Mouse (Mus musculus) neural tube, embryonic 13.5 days (tissue): ENCODE measurements at regions not wholly inside any gene's neighbourhood (a gene's known extent, or its start where the extent isn't known, plus 50 kb on each side); places are given as distances from the start of the nearest gene placed in this dataset.

ENCODE experiments used
- ATAC-seq: fragments of 200-750 bp; cut with Nextera tagmentation; 2 replicates; pipeline ENCODE4 v1.8.0; 2017; ENCODE audit warnings: low read depth, mild to moderate bottlenecking, moderate TSS enrichment, moderate library complexity
- H3K27ac ChIP-seq: fragments of 300-500 bp; sonication (generic); replicated peaks from 2 replicates; pipeline ENCODE4 v1.5.1; 2015; ENCODE audit warnings: moderate library complexity, mild to moderate bottlenecking, inconsistent platforms
- H3K27me3 ChIP-seq: fragments of 300-500 bp; sonication (generic); 2 replicates; pipeline ENCODE4 v1.6.1; 2015; ENCODE audit warnings: mild to moderate bottlenecking, inconsistent platforms
- H3K36me3 ChIP-seq: fragments of 300-500 bp; sonication (generic); 2 replicates; pipeline ENCODE4 v1.6.1; 2015; ENCODE audit warnings: mild to moderate bottlenecking, inconsistent platforms
- H3K4me1 ChIP-seq: fragments of 300-500 bp; sonication (generic); replicated peaks from 2 replicates; pipeline ENCODE4 v1.6.1; 2015; ENCODE audit warnings: inconsistent platforms
- H3K4me2 ChIP-seq: fragments of 300-500 bp; sonication (generic); 2 replicates; pipeline ENCODE4 v1.6.1; 2015; ENCODE audit warnings: inconsistent platforms, mild to moderate bottlenecking, moderate library complexity
- H3K4me3 ChIP-seq: fragments of 300-500 bp; sonication (generic); 2 replicates; pipeline ENCODE4 v1.5.1; 2015; ENCODE audit warnings: mild to moderate bottlenecking, inconsistent platforms
- H3K9ac ChIP-seq: fragments of 300-500 bp; sonication (generic); 2 replicates; pipeline ENCODE4 v1.6.1; 2015; ENCODE audit warnings: moderate library complexity, mild to moderate bottlenecking, inconsistent platforms
- H3K9me3 ChIP-seq: fragments of 300-500 bp; sonication (generic); 2 replicates; pipeline ENCODE4 v1.6.1; 2016; ENCODE audit warnings: inconsistent platforms
- WGBS: fragments of 180-500 bp; shearing (Covaris S2); methylation state at CpG from one replicate; pipeline ENCODE4 v1.1.7; 2015; 5-methylcytosine and 5-hydroxymethylcytosine counted together

GRCm38 (mm10) chr6:31317741-31318225 is 80.8 kb upstream of the Mkln1 start:
- Histone ChIP-seq H3K9ac (0 out of 2 replicates have a peak overlapping the region, but pooled peaks have one; percentile 47), H3K4me3 (no peak overlapping the region), H3K4me2 (peak overlapping the region; percentile 30), H3K27me3 (peaks cover 8% of the 10 kb centered on the region; the same call in 1 of the 2 replicates), H3K36me3 (no peaks in the 10 kb centered on the region), H3K4me1 (no peaks in the 10 kb centered on the region; the same call in 1 of the 2 replicates), H3K9me3 (no peaks in the 10 kb centered on the region), H3K27ac (no peak overlapping the region)
- WGBS: 13% methylated on average over 12 of the region's 12 CpGs
- ATAC-seq: no peak

GRCm38 (mm10) chr6:31318506-31318905 is 80.0 kb upstream of the Mkln1 start:
- Histone ChIP-seq H3K27me3 (peaks cover 8% of the 10 kb centered on the region; the same call in 1 of the 2 replicates), H3K9me3 (no peaks in the 10 kb centered on the region), H3K36me3 (no peaks in the 10 kb centered on the region), H3K4me2 (peak overlapping the region; percentile 30), H3K4me1 (peaks cover under 1% of the 10 kb centered on the region; the same call in 1 of the 2 replicates), H3K9ac (no peak overlapping the region), H3K27ac (no peak overlapping the region), H3K4me3 (no peak overlapping the region)
- ATAC-seq: no peak
- 3% methylated on average over 11 of the region's 11 CpGs for WGBS

GRCm38 (mm10) chr6:31319431-31319830 is 79.1 kb upstream of the Mkln1 start:
- peaks cover 8% of the 10 kb centered on the region; the same call in 1 of the 2 replicates for H3K27me3 ChIP-seq
- WGBS: 74% methylated on average over 2 of the region's 2 CpGs
- no peak for ATAC-seq

GRCm38 (mm10) chr6:31320141-31320830 is 78.2 kb upstream of the Mkln1 start:
- Histone ChIP-seq H3K27me3 (peaks cover 8% of the 10 kb centered on the region; the same call in 1 of the 2 replicates), H3K4me2 (no peak overlapping the region), H3K9ac (no peak overlapping the region), H3K27ac (no peak overlapping the region), H3K4me3 (no peak overlapping the region), H3K36me3 (no peaks in the 10 kb centered on the region), H3K4me1 (peaks cover 6% of the 10 kb centered on the region; the same call in 1 of the 2 replicates), H3K9me3 (no peaks in the 10 kb centered on the region)
- no peak for ATAC-seq
- 81% methylated on average over 3 of the region's 3 CpGs for WGBS

More at GRCm38 (mm10) chr6:31319431-31319830, 79.1 kb upstream of the Mkln1 start:
- H3K9me3 ChIP-seq: no peaks in the 10 kb centered on the region
- no peak overlapping the region for H3K4me3 ChIP-seq
- H3K9ac ChIP-seq: no peak overlapping the region
- no peak overlapping the region for H3K27ac ChIP-seq
- no peaks in the 10 kb centered on the region for H3K36me3 ChIP-seq
- no peak overlapping the region for H3K4me2 ChIP-seq
- peaks cover 6% of the 10 kb centered on the region; the same call in 1 of the 2 replicates for H3K4me1 ChIP-seq

GRCm38 (mm10) chr6:31321066-31321846 is 77.3 kb upstream of the Mkln1 start:
- Histone ChIP-seq H3K27ac (no peak overlapping the region), H3K4me1 (peaks cover 6% of the 10 kb centered on the region; the same call in 1 of the 2 replicates), H3K9me3 (no peaks in the 10 kb centered on the region), H3K9ac (no peak overlapping the region), H3K36me3 (no peaks in the 10 kb centered on the region), H3K4me2 (no peak overlapping the region), H3K27me3 (peaks cover 8% of the 10 kb centered on the region; the same call in 1 of the 2 replicates), H3K4me3 (no peak overlapping the region)
- ATAC-seq: no peak
- WGBS: 85% methylated on average over 7 of the region's 7 CpGs

- Histone ChIP-seq H3K9me3 (no peaks in the 10 kb centered on the region), H3K4me3 (no peak overlapping the region), H3K36me3 (no peaks in the 10 kb centered on the region), H3K4me2 (no peak overlapping the region), H3K9ac (no peak overlapping the region), H3K27ac (no peak overlapping the region), H3K4me1 (peaks cover 6% of the 10 kb centered on the region; the same call in 1 of the 2 replicates), H3K27me3 (peaks cover 8% of the 10 kb centered on the region; the same call in 1 of the 2 replicates)
- 72% methylated on average over 10 of the region's 10 CpGs for WGBS
- ATAC-seq: no peak
These were observed 76.6 kb upstream of the Mkln1 start for GRCm38 (mm10) chr6:31321902-31322301.

- Histone ChIP-seq H3K9me3 (no peaks in the 10 kb centered on the region), H3K9ac (no peak overlapping the region), H3K4me3 (no peak overlapping the region), H3K36me3 (no peaks in the 10 kb centered on the region), H3K27ac (no peak overlapping the region), H3K4me2 (no peak overlapping the region), H3K4me1 (0 out of 2 replicates have a peak, but pooled peaks cover 6% of the 10 kb centered on the region), H3K27me3 (no peaks in the 10 kb centered on the region)
- 71% methylated on average over 9 of the region's 9 CpGs for WGBS
- ATAC-seq: no peak
These were observed 75.0 kb upstream of the Mkln1 start for GRCm38 (mm10) chr6:31323228-31324190.

GRCm38 (mm10) chr6:31324717-31325116 is 73.8 kb upstream of the Mkln1 start:
- 53% methylated on average over 6 of the region's 6 CpGs for WGBS
- no peak overlapping the region for H3K9ac ChIP-seq
- H3K27me3 ChIP-seq: no peaks in the 10 kb centered on the region
- no peaks in the 10 kb centered on the region for H3K9me3 ChIP-seq
- no peak overlapping the region for H3K4me3 ChIP-seq
- no peak overlapping the region for H3K4me2 ChIP-seq
- H3K36me3 ChIP-seq: no peaks in the 10 kb centered on the region
- H3K27ac ChIP-seq: no peak overlapping the region
- 0 out of 2 replicates have a peak, but pooled peaks cover 6% of the 10 kb centered on the region for H3K4me1 ChIP-seq
- no peak for ATAC-seq

- H3K9ac ChIP-seq: no peak overlapping the region
- no peaks in the 10 kb centered on the region for H3K27me3 ChIP-seq
- no peaks in the 10 kb centered on the region for H3K36me3 ChIP-seq
- 0 out of 2 replicates have a peak, but pooled peaks cover 6% of the 10 kb centered on the region for H3K4me1 ChIP-seq
- no peak overlapping the region for H3K4me3 ChIP-seq
- H3K4me2 ChIP-seq: no peak overlapping the region
- no peaks in the 10 kb centered on the region for H3K9me3 ChIP-seq
- no peak for ATAC-seq
- WGBS: 85% methylated on average over 1 of the region's 1 CpGs
- no peak overlapping the region for H3K27ac ChIP-seq
These were observed 72.9 kb upstream of the Mkln1 start for GRCm38 (mm10) chr6:31325621-31326020.

GRCm38 (mm10) chr6:31330327-31330726 is 68.2 kb upstream of the Mkln1 start:
- no peaks in the 10 kb centered on the region for H3K36me3 ChIP-seq
- no peaks in the 10 kb centered on the region for H3K27me3 ChIP-seq
- no peak overlapping the region for H3K9ac ChIP-seq
- no peak for ATAC-seq
- H3K27ac ChIP-seq: no peak overlapping the region
- 85% methylated on average over 7 of the region's 7 CpGs for WGBS
- no peak overlapping the region for H3K4me2 ChIP-seq
- H3K4me3 ChIP-seq: no peak overlapping the region
- H3K9me3 ChIP-seq: no peaks in the 10 kb centered on the region
- H3K4me1 ChIP-seq: peaks cover 7% of the 10 kb centered on the region

GRCm38 (mm10) chr6:31330868-31331267 is 67.7 kb upstream of the Mkln1 start:
- no peaks in the 10 kb centered on the region for H3K36me3 ChIP-seq
- WGBS: 82% methylated on average over 3 of the region's 3 CpGs
- H3K4me3 ChIP-seq: no peak overlapping the region
- peaks cover 7% of the 10 kb centered on the region for H3K4me1 ChIP-seq
- no peak for ATAC-seq
- H3K9me3 ChIP-seq: no peaks in the 10 kb centered on the region
- H3K27me3 ChIP-seq: no peaks in the 10 kb centered on the region
- no peak overlapping the region for H3K4me2 ChIP-seq
- no peak overlapping the region for H3K27ac ChIP-seq
- H3K9ac ChIP-seq: no peak overlapping the region
